Mouse (Mus musculus): Measurements from ENCODE around the gene Cd2bp2. TPM values are rescaled to one million over a fixed set of nuclear protein-coding genes. Genes with fewer than 3 reads are reported as not detected.

The Cd2bp2 gene
- total and polyA plus RNA-seq, 3 experiments, result 56.7 to 64.8 TPM; not detected in 1

- no peak for TF ChIP-seq RAD21 (IDR thresholded peaks at IDR 0.05; ENCODE audit: low read depth, low read length)
- no peak for TF ChIP-seq MYB (IDR thresholded peaks at IDR 0.05; ENCODE audit: low read depth, low read length)
- TF ChIP-seq MEF2A (IDR thresholded peaks at IDR 0.05; ENCODE audit: extremely low read depth, insufficient replicate concordance, low read depth, low read length, poor library complexity, severe bottlenecking), result peak; percentile 37; the same call in 1 of the 2 replicates
- TF ChIP-seq BHLHE40 (IDR thresholded peaks at IDR 0.05; ENCODE audit: borderline replicate concordance, low read depth, low read length), result peak; percentile 78
Observed at GRCm38 (mm10) chr7:127243361-127243867, 47.6 kb upstream of the Cd2bp2 start (continued).

DNA sequence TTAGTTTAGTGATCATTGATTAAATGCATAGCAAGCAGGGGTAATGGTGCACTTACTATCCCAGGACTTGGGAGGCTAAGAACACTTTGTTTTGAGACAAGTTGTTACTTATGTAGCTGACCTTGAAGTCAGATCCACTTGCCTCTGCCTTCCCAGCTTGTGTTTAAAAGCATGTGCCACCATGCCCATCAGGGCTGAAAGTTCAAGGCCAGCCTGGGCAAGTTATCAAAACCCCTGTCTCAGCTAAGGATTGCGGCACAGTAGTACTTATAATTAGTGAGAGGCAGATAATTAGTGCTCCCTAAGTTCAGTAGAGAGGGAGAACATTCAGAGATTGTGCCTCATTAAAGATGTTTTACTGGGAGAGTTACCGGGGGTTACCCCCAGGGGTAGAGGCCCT, 38.9 kb upstream of the Cd2bp2 start:
- TF ChIP-seq ELF1 (IDR thresholded peaks at IDR 0.05; ENCODE audit: low read depth, low read length) (no peak), CHD1 (IDR thresholded peaks at IDR 0.05; ENCODE audit: low read depth, low read length) (no peak), GABPA (IDR thresholded peaks at IDR 0.05; ENCODE audit: low read depth, low read length) (no peak), SIN3A (IDR thresholded peaks at IDR 0.05; ENCODE audit: low read length) (no peak), MAZ (IDR thresholded peaks at IDR 0.05; ENCODE audit: low read depth, low read length) (no peak), MAX (IDR thresholded peaks at IDR 0.05; ENCODE audit: low read length) (no peak), CTCF (IDR thresholded peaks at IDR 0.05 in 2 of 3, conservative IDR thresholded peaks at IDR 0.05 in 1 of 3; ENCODE audit: control insufficient read depth in 1 of 3, insufficient read depth in 1 of 3, low read depth in 2 of 3, low read length in 3 of 3, poor library complexity in 1 of 3, severe bottlenecking in 1 of 3) (no peak), E2F4 (IDR thresholded peaks at IDR 0.05; ENCODE audit: borderline replicate concordance, low read depth, low read length) (no peak), MXI1 (IDR thresholded peaks at IDR 0.05; ENCODE audit: low read depth, low read length) (no peak), HCFC1 (IDR thresholded peaks at IDR 0.05; ENCODE audit: low read depth, low read length) (no peak), ZMIZ1 (IDR thresholded peaks at IDR 0.05; ENCODE audit: low read depth, low read length) (no peak), UBTF (IDR thresholded peaks at IDR 0.05; ENCODE audit: borderline replicate concordance, insufficient read depth, low read depth, low read length) (no peak), JUND (IDR thresholded peaks at IDR 0.05; ENCODE audit: low read depth, low read length) (no peak), POLR2AphosphoS2 (IDR thresholded peaks at IDR 0.05; ENCODE audit: low read length) (no peak), USF2 (IDR thresholded peaks at IDR 0.05; ENCODE audit: borderline replicate concordance in 1 of 2, insufficient read depth in 1 of 2, low read depth in 1 of 2, low read length in 2 of 2) (no peak), MAFK (IDR thresholded peaks at IDR 0.05; ENCODE audit: borderline replicate concordance, low read depth, low read length) (no peak)
- DNase-seq (ENCODE audit: low read depth, low spot score), result no peak
- Histone ChIP-seq H3K4me1 (ENCODE audit: control insufficient read depth in 1 of 2, insufficient read depth in 2 of 2, low read length in 2 of 2) (peaks cover 2 to 18% of the 10 kb centered on the region in 2 experiments; a peak in 3 of 4 replicates), H3K27ac (ENCODE audit: control insufficient read depth, low read depth, low read length) (no peak overlapping the region), H3K9ac (ENCODE audit: control insufficient read depth, low read depth, low read length, poor library complexity, severe bottlenecking) (no peak overlapping the region), H3K9me3 (replicated peaks; ENCODE audit: insufficient read depth, low read length) (no peaks in the 10 kb centered on the region), H3K4me3 (ENCODE audit: control insufficient read depth in 1 of 2, insufficient read depth in 1 of 2, low read depth in 2 of 2, low read length in 2 of 2) (no peak overlapping the region), H3K36me3 (ENCODE audit: control insufficient read depth in 1 of 2, insufficient read depth in 2 of 2, low read length in 2 of 2) (peaks cover 0 to 14% of the 10 kb centered on the region in 2 experiments; a peak in 3 of 4 replicates), H3K79me2 (ENCODE audit: control insufficient read depth, insufficient read depth, low read length, poor library complexity) (peaks cover 37% of the 10 kb centered on the region), H3K27me3 (ENCODE audit: control insufficient read depth in 1 of 2, insufficient read depth in 2 of 2, low read length in 2 of 2) (no peaks in the 10 kb centered on the region)

Data from MEL (cell line).